Mouse (Mus musculus) cerebellum, adult 11-12 months (tissue): ENCODE results near the gene Rab20.
A peak's percentile ranks its signal among the peaks of the same experiment; 100 is the strongest.
"Not testable (repeated sequence)": the region's sequence is repeated elsewhere in the genome, so short reads cannot be mapped to it uniquely, and the experiment has no call there.

ENCODE experiments used
- DNase-seq: peaks from one replicate; pipeline ENCODE4 v3.0.0; 2022

Gene Rab20

DNA sequence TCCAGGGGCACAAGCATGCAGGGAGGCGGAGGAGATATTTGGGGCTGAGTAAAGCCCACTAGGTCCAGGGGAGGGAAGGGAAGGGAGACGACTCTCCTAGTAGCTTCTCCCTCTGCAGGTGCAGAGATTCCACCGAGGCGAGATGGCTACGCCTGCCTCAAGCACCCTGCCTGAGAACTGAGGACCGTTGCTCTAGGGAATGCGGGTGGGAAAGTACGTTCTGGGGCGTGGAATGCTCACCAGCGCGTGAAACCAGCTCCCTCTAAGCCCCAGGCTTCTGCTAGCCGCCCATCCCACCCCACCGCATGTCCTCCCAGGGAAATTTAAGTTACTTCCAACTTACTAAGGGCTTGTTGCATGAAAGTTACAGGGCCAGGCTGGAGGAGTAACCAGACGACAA lies 1.1 kb upstream of the Rab20 start:
- DNase-seq, result no peak

DNA sequence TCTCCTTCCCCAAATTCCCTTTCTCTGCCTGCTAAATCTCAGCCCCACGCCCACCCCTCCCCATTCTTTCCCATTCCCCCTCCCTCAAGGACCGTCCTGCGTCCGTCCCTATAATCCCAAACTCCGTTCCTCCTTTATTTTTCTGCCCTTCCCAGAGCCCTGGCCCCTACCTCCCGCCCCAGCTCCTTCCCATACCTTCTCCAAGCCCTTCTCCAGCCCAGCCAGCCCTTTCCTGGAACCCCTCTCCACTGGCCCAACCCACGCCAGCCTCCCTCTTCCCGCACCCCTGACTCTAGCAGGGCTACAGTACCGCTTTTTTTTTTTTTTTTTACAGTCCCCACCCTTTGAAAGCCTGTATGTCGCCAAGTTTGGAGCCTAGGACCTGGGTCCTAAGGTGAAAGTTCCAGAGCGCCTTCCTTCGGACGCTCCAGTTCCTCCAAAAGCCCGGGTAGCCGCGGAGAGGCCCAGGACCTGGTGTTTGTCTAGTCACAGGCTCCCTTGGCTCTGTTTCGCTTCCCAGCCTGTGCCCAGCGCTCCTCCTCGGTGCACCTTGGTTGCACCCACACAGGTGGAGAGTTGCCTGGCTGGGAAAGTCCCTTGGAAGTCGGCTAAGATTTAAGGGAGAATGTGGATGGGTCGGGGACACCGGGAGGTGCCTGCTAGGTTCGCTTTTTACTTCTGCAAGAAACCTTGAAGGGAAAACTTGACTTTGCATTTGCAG lies 457 bp upstream of the Rab20 start:
- DNase-seq, result no peak

DNA sequence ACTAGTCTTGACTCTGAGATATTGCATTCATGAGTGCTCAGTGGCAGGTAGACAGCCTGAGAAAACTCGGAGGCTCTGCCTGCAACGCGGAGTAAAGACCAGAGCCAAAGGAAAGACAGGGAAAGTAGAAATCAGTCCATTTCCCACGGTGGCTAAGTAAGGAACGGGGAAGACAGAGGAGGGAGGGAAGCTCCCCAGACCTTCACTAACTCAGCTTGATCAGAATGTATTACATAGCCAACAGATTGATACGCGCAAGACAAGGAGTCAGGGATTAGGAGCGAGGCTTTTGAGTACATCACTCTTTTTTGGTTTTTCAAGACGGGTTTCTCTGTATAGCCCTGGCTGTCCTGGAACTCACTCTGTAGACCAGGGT lies 1.3 kb downstream of the Rab20 start:
- no peak for DNase-seq

DNA sequence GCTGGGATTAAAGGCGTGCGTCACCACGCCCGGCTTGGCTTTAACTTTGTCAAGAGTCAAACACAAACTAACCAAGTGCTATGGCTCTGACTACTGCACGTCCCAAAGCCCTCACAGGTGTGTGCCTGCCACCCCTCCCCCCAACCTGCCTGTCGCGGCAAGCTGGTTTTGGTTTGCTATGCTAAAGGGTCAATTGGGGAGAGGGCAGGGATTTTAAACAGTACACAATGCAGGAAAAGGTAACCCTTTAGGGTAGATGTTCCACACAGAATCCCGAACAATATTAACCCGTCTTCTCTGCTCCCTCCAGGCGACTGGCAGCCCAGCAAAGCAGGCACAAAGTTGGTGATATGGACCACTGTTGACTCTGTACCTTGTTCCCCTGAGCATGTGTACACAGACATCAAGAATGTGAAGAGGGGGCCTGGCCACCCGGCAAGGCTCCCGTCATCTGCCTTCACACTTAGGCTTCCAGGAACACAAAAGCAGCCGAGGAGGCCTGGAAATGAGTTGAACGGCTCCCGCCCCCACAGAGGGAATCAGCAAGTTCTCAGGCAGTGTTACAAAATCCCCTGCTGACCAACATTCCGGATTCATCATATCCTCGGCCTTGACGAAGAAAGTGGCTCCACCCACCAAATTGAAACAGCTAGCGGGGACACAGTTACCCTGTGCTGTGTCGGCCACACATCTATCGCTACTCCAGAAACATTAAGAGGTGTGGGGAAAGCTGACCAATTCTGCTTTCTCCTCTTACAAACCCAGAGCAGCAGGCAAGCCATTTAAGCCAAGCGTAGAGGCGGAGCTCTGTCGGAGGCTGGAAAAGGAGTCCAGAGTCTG lies 2.0 kb downstream of the Rab20 start:
- no peak for DNase-seq

DNA sequence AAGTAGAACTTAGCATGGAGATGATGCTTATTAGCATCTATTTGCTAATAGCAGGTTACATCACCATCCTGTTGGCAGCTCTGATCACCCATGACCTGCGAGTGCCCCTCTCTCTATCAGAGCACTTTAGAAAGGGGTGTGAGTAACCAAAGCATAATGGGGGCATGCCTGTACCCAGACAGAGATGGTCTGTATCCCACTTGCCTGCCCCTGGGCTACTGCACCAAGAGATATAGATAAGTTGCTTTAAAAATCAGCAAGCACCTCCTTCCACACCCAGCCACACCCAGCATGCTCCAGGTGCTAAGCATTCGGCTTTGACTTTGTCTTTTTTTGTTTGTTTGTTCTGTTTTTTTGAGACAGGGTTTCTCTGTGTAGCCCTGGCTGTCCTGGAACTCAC lies 2.6 kb downstream of the Rab20 start:
- no peak for DNase-seq

DNA sequence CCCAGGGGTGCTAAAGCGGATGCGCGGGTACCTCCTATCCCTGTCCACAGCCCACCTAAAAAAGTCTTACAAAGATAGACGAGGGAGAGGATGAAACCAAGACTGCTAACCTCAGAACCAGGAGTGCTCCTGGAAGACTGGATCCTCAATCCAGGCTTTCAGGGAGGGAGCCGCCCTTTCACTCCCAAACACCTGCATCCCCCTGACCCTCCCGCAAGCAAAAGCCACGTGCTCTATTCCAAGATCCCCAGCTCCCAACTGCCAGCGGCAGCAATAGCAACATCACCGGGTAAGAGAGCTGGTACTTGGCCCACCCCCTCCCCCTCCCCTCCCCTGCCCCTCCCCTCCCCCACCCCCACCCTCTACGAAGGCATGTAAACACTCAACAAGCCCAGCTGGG lies 3.1 kb downstream of the Rab20 start:
- DNase-seq, result no peak

DNA sequence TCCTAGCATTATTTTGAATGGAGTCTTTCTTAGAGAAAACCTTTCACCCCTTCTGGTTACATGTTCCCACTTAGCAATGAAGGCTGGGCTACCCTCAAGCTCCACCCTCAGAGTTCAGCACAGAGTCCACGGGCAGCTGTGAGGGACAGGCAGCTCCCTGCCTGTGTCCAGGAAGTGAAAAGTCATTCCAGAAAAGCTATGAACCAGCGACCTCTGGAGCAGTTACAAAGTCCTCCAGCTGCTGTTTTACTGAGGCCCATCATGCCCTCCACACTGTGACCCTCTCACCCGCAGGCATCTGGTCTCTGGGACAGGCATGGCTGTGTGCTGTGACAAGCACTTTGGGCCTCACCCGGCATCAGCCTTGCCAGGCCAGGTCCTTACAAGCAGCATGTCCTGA lies 5.4 kb downstream of the Rab20 start:
- DNase-seq, result no peak

DNA sequence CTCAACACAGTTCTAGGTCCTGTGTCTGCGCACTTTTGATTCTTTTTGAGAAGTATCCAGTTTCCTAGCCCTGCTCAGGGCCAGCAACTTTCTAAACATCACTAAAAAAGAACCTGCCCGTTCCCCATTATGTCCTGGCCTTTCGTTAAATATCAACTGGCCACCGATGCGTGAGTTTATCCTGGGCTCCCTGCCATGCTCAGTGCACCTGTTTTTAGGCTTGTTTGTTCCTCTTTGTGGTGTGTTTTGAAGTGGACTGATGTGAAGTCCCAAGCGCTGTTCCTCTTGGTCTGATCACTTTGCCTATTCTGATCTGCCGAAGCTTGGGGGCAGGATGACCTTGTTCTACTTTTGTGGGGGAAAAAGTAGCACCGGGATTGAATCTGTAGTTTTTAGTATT lies 7.2 kb downstream of the Rab20 start:
- no peak for DNase-seq

DNA sequence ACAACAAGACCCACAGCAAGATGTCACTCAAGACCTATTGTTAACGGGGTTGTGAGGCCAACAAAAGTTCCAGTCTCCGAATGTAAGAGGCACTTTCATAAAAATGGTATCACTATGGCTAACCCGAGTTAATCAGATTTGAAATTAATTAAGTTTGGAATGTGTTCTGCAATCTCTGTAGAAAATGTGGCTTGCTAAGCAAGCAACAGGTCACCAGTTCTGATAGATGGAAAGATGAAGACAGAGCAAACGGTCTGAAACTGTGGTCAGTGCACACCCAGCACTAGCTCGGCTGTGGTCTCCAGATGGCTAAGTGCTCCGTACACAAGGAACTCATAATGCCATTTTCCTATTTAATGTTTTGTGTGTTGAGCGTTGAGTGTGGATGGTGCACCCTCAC lies 7.8 kb downstream of the Rab20 start:
- DNase-seq, result no peak

DNA sequence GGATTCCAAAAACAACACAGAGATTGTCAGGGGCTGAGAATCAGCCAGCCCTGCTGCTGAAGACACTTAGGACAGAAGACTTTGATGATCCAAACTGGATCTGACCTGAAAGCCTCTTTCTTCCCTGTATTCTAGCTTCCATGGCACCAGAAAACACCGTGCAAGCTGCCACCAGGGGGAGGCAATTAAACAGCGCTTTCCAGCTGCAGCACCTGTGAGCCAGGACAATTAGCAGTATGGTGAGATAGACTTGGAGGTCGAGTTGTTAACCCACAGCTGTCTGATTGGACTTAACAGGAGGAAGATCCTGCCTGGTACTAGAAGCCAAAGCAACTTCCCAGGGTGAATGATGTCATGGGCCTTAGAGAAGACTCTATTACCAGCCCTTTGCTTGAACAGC lies 9.4 kb downstream of the Rab20 start:
- DNase-seq, result no peak

DNA sequence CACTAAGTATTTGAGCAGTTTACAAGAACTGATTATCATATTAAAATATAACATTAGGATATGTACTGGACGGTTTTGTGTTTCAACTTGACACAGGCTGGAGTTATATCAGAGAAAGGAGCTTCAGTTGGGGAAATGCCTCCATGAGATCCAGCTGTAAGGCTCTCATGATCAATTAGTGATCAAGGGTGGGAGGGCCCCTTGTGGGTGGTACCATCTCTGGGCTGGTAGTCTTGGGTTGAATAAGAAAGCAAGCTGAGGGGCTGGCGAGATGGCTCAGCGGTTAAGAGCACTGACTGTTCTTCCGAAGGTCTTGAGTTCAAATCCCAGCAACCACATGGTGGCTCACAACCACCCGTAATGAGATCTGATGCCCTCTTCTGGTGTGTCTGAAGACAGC lies 12.0 kb downstream of the Rab20 start:
- not testable (repeated sequence) for DNase-seq

DNA sequence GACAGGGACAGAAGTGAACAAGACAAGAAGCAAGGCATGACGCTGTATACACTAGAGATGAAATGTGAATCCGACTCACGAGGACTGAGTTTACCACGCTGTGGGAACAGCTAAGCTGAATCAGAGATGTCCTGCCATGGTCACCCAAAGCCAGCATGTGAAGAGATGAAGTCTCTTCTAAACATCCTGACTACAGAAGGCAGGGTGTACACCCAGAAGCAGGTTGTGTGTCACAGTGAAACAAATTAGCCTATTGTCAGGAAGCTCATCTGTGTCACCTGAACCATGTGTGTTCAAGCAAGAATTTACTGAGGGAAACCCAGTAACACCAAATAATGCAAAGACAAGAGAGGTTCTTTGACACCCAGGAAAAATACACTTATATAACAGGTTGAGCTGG lies 12.9 kb downstream of the Rab20 start:
- no peak for DNase-seq

DNA sequence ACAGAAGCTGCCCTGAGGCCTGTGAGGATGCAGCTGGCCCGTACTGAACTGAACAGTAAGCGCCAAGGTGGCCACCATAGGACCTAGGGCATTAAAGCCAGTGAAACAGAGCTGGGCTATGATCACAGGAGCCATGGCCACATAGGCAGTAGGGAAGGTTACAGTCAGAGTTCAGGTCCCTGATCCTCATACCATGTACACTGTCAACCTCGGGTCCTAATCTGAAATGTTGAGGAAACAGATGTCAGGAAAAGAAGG lies 13.9 kb downstream of the Rab20 start:
- no peak for DNase-seq

DNA sequence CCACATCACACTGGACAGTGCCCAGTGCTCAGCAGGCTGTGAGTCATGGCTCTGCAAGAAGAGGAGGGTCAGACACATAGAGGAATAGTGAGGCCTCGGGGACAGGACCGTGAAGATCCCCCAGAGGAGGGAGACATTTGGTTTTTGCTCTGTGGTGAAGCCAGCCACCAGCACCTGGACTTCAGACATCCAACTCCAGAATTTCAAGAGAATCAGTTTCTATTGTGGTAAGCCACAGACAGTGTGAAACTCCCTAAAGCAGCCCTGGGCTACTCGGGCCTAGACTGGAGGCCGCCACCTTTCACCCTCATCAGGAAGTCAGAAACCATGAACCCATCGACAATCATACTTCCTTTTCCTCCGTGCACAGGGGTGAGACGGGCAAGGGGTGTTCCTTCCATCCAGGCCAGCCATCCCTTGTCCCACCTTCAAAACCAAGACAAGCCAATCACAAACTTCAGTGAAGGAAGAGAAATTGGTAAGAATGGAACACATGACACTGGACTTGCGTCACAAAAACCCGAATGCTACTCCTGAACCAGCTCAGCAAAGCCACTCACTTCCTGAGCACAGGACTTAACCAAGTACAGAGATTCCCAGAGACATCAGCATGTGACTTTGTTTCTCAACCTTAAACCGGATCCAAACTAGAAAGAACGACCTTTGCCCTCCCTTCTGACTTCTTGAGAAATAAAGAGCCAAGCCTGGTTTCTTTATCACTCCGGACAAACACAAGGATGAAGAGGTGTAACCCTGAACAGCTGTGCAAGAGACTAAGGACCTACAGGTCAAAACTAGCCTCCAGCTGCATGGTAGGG lies 14.4 kb downstream of the Rab20 start:
- no peak for DNase-seq

DNA sequence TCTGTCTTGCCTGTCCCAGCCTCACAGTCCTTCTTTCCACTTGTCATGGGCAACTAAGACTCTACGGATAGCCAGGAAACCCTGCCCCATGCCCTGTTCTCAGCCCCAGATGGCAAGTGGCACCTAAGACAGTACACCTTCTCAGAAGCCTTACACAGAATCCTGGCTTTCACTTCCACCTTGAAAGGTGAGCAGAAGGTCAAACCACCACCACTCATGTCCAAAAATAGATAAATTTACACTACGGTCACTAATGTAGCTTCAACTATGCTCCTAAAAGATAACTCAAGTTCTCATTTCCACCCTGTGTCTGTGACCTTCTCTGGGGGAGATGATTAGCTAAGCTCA lies 15.0 kb downstream of the Rab20 start:
- no peak for DNase-seq

DNA sequence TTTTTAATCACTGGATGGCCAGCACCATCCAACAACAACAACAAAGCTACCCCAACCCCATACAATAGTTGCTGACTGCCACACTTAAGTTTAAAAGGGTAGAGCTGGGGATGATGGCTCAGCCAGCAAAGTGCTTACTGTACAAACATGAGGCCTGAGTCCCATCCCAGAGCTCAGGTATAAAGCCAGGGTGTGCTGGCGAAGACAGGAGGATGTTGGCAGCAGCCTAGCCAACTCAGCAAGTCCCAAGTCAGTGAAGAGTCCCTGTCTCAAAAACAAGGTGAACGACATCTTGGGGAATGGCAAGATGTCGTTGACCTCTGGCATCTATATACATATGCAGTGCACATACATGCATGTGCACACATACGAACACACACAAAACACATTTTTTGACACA lies 15.9 kb downstream of the Rab20 start:
- DNase-seq, result no peak

DNA sequence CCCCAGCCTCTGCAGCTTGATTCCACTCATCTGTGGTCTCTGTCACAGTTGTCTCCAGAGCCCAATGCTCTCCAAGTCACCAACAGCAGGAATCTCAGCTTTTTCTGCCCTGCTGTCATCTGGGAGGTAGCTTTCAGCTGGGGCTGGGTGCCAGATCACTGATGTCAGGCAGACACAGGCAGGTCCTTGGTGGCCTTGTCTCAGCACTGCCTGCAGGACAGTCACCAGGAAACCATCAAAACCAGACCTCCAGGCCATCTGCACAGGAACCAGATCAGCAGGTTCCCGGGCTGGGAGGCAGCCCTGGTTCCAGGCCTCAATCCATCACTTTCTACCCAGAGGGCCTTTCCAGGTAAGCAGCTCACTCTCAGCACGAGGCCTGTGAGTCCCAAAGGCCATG lies 16.7 kb downstream of the Rab20 start:
- DNase-seq, result peak; percentile 72

DNA sequence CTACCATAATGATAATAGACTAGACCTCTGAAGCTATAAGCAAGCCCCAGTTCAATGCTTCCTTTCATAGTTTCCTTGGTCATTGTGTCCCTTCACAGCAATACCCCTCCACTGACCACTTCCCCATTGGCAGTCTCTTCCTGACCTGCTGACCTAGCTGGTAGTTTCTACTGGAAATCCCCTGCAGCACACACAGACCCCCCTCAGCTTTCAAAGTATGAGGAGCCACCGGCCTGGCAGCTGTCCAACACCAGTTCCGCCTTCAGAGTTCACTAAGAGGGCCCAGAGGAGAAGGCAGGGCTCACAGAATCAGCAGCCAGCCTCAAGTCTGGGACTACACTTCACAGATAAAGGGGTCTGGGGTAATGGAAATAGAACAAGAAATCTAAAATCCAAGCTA lies 17.6 kb downstream of the Rab20 start:
- no peak for DNase-seq

DNA sequence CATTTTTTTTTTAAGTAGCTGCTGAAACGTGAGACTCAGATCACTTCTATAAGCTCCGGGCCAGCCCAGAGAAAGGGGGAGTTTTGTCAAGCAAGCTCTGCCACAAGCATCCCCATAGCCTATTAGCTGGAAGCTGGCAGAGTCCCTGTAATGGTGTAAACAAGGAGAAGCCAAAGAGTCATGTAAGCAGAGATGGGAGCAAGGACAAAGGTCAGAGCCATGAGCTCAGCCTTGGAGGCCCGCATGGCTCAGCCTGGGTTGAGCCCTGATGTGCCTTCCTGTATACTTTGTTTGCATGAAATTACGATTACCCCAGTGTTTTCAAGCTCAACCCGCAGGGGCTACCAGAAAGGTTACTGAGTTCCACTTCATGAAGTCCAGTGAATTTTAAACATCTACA lies 19.5 kb downstream of the Rab20 start:
- no peak for DNase-seq

DNA sequence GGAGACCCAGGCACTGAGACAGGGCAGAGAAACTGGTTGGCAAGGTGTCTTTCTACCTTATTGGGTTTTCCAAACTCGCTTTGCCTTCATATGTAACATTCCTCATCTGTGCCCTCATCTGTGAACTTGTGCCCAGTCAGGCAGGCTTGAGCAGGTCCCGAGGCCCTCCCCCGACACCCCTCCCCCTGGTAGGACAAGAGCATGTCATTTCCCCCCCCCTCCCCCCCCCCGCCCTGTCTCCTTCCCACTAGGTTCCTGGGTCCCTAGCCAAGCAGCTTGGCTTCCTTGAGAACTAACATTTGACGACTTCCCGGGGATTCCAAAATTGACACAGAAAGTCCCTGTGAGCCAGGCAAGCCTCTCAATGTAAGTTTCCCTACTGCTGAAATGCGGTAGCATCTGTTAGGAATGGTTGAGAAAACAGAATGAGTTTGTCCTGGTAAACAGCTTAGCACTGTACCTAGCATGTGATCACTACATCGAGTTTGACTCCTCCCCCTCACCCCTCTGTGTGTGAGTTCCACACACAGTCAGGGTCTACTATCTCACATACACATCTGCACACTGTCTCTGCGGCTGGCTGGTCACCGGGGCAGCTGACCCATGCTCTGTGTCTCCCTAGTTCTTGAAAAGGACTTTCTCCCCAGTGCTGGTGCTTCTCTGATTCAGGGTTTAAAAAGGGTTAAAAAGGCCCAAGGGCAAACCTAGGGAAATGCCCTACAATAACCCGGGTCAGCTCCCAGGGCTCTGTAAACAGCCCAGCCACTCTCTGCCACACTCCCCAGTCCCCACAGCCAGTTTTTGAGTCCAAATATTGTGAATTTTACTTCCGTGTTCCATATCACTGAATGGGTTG lies 20.3 kb downstream of the Rab20 start:
- no peak for DNase-seq

DNA sequence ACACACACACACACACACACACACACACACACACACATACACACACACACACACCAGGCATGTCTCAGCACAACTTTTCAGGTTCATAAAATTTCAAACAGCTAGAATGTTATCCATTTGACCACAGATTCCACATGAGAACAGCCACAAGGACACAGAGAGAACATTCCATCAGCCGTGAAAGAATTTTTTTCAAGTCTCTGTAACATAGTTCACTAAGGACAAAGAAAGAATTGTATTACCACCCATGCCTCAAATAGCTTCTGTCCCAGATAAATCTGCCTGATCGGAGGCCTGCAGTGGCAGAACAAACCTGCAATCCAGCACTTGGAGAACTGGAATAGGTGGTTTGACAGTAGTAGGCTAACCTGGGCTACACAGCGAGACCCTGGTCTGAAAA lies 21.2 kb downstream of the Rab20 start:
- no peak for DNase-seq

DNA sequence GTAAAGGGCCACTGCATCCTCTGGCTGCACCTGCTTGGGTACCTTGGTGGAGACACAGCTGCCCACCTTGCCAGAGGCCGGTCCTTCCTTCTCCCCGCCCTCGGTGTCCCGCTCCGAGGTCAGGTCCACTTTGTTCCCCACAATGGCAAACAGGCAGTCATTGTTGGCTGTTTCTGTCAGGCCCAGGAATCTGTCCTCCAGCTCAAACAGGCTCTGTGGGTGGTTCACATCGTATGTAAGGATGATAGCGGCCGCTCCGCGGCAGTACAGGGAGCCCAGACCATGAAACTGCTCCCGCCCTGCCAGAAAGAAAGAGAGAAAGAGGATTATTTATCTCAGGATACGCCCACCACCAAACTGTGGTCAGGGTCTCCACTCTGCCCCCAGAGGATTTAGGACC lies 24.3 kb downstream of the Rab20 start:
- no peak for DNase-seq

DNA sequence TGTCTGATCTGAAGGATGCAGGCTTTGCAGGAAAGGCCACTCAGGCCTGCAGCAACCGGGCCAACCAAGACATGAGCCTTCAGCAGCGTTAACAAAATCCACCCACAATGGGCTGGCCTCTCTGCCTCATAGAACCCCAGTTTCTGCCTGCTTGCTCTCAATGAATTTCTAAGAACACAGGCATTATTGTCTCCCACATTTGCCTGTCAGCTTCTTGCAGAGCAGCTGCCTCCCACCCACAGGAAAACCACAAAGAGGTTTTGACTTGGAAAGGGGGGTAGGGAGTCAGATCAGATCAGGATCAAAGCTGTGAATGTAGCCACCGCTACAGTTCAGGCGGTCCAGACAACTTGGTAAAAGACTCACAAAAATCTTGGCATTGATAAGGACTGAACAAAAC lies 25.5 kb downstream of the Rab20 start:
- no peak for DNase-seq
